Mouse (Mus musculus) lung, adult 2 months (tissue): ENCODE measurements around the gene Ptbp3.

ENCODE experiments used
- CTCF ChIP-seq: fragments of 200-500 bp; IDR thresholded peaks from 2 replicates; pipeline ENCODE4 v1.5.1; 2011; ENCODE audit warnings: mild to moderate bottlenecking, low read length, control low read depth; ENCODE audit not compliant: insufficient read depth
- POLR2A ChIP-seq: fragments of 200-500 bp; IDR thresholded peaks from 2 replicates; pipeline ENCODE4 v1.6.1; 2011; ENCODE audit warnings: low read depth, mild to moderate bottlenecking, control low read depth, low read length, borderline replicate concordance; ENCODE audit errors: extremely low read depth

DNA sequence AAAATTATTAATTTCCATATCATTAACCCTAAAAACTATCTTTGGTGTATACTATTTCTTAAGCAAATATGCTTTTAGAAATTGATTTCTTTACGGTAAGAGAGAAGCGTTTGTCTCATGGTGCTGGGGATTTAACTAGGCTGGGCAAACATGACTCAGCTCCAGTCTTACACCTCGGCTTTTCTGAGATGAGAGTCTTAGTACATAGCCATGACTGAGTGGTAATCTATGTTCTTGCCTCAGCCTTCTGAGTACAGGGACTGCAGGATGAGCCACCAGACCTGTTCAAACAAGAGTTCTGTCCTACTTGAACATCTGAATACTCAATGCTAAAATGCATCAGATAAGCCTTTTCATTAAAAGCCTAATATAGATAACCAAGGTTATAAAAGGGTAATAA lies 24.3 kb downstream of the Ptbp3 start:
- no peak for TF ChIP-seq CTCF
- no peak for TF ChIP-seq POLR2A
